Mouse (Mus musculus) cerebellum, postnatal 25 days (tissue): ENCODE results near the gene Tspan8.
A peak's percentile ranks its signal among the peaks of the same experiment; 100 is the strongest.
"Not testable (repeated sequence)": the region's sequence is repeated elsewhere in the genome, so short reads cannot be mapped to it uniquely, and the experiment has no call there.

ENCODE experiments used
- DNase-seq, 2 experiments: peaks; one replicate each; pipeline ENCODE4 v3.0.0; 2021; ENCODE audit warnings: mixed read lengths in 2 of 2

The Tspan8 gene

DNA sequence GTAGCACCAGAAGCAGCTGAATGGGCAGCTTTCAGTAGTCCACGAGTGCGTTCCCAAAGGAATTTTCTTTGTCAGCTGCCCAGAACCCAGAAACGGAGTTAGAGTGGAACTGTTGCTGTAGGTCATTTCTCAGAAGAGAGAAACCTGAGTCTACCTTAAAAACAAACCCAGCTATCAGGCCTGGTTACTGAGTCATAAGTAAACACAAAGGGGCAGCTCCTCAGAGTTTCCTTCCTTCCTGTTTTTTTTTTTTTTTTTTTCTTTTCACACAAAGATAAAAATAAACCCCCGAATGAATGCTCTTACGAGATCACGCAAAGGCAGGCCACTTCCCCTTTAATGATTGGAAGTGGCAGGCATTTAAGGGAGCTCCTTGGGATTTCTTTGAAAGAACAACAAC, at the start of gene Tspan8:
Gene Tspan8 (plus strand): TSS at position 322 of the 400 bp plus-strand sequence.
- no peak for DNase-seq

DNA sequence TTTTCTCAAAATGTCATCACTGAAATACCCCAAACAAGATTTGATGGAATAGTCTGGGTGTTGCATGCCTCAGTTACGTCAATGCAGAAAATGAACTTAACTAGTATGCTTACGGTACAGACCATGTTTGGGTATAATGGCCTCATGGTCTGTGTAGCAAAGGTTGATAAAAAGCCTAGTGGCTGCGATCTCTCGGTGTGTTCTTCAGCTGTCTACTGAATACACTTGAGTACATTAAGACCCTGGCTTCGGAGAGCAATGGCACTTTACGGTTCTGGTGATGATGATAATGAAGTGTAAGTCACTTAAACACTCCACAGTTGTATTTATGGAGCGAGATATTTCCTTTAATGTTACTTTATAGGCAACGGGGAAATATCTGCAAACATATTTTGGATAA, 46.6 kb upstream of the Tspan8 start:
- DNase-seq: no peak

DNA sequence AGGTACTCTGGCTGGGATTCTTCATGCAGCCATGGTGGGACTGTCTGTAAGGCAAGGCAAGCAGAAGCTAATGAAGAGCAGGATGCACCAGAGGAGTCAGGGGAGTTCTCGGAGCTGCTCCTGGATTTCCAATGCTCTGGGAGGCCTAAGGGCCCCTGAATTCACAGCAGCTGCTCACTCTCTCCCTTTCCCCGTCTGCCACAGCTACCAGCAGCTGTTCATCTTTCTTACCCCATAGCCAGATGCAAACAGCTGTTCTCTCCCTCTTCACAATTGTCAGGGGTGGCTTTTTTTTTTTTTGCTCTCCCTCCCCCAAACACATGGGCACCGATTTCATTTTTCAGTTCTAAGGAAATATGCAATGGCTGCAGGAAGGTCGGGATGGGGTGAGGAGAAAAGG, 42.2 kb upstream of the Tspan8 start:
- DNase-seq: no peak

DNA sequence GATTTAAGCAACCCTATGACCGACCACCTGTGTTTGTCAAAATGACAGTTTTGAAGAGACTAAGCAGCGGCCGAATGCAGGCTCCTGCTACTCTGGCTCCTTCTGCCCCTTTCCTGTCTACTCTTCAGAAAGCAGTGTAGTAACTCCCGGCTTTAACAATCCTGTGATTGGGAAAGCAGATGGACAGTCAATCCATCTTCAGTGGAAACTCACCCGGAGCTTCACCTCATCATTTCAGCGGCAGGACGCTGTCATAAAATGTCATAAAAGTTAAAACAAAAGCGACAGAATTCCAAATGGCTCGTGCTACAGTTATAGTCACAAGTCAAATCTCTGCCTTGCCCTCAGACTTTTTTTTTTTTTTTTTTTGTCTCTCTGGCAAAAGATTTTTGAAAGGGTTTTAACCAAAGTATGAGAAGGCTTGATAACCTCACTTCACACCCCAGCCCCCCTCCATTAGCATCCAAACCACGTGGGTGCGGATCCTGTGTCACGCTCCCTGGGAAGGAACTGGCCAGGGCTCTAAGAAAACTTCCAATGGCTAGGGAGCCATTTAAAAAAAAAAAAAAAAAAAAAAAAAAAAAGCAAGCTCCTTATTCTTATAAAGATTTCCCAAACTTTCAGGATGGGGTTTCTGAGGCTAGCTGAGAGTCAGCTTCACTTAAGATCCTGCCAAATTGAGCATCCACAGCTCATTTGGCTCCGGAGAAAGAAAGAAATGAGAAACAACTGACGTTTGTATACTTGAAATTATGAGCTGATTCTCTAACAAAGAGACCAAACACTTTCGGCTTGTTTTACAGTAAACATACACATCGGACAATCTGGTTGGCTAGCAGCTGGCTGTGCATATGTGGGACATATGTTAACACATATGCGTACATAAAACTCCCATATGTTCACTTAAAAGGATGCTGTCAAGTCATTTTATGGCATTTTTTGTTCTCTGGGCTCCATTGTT, 40.4 kb upstream of the Tspan8 start:
- DNase-seq: no peak

DNA sequence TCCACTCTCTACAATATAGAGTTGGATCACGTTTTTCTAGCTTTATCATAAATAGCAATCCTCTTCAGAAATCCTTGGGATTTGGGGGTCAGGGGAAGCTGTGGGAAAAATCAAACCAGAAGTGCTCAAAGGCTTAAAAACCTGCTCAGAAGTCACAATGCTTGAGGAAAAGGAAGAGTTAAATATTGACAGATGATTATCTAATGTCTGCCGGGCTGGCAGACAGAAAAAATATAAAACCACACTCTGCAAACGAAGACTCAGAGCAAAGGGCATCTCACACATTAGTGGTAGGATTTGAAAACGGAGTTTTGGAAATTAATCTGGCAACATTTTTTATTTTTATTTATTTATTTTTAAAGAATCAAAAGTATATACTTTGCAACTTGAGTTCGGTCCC, 39.3 kb upstream of the Tspan8 start:
- no peak for DNase-seq

DNA sequence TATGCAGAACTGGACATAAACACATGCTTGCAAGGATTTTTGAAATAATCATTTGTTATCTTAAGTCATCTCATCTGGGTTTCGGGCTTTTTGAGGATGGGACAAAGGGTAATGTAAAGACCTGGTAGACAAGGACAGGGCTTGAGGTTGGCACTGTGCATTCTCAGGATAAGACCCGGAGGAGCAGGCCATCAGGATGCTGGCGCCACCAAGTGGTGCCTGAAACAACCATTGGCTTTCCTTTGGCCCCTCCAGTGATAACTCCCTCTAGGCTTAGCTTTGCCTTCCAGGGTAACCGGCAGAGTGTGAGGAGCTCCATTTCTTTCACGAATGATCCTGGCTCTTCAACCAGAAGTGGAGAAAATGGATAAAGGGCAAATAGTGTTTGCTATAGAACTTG, 38.0 kb upstream of the Tspan8 start:
- peak; percentile 8 to 26 for DNase-seq

DNA sequence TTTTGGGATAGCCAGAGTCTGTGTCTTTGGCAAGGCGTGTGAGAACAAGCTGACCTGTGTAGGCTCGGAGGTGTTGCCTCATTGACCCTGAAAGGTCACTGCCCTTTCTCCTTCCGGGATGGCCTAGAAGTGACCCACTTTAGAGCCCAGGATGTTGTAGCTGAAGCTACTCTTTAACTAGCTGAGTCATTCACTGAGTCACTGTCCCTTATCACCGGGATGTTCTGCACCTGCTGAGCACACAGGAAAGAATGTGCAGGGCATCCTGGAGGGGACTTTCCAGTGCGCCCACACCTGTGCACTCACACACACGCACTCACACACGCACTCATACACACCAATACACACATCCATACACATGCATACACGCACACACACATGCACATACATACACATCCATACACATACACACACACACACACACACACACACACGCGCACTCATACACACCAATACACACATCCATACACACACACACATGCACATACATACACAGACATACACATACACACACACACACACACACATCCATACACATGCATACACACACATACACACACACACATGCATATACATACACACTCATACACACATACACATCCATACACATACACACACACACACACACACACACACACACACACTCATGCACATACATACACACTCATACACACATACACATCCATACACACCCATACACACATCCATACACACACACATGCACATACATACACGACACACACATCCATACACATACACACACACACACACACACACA, 36.2 kb upstream of the Tspan8 start:
- no peak for DNase-seq

DNA sequence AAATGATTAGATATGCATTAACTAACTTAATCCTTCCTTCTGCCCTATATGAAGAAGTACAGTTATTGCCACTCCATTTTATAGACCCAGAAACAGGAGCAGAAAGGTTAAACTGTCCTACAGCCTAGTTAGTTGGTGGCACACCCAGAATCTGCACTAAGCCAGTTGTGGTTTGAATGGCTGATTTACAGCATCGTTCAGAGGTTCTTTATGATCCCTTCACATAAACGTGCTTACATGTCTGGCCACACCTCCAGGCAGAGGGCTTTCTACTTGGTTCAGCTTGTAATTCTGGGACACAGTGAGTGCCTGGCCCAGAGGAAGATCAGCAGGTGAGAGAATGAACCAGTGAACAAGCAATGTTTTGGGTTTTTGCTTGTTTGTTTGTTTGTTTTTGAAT, 33.4 kb upstream of the Tspan8 start:
- DNase-seq: no peak

DNA sequence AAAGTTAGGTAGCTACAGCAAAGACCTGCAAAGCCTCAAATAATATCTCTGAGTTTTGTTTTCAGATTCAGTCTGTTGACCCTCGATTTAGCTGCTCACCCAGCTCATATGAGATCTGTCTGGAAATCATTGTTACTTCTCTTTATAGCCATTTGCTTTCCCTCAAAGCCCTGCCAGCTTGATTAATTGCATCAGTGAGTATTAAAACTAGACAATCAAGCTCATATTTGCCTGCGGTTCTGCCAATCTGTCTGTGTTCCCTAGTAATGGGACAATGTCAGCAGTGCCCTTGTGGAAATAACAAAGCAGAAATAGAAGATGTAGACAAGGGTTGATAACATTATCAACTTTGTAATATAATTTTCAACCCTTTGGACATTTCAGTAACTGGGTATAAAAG, 25.8 kb upstream of the Tspan8 start:
- DNase-seq: no peak

DNA sequence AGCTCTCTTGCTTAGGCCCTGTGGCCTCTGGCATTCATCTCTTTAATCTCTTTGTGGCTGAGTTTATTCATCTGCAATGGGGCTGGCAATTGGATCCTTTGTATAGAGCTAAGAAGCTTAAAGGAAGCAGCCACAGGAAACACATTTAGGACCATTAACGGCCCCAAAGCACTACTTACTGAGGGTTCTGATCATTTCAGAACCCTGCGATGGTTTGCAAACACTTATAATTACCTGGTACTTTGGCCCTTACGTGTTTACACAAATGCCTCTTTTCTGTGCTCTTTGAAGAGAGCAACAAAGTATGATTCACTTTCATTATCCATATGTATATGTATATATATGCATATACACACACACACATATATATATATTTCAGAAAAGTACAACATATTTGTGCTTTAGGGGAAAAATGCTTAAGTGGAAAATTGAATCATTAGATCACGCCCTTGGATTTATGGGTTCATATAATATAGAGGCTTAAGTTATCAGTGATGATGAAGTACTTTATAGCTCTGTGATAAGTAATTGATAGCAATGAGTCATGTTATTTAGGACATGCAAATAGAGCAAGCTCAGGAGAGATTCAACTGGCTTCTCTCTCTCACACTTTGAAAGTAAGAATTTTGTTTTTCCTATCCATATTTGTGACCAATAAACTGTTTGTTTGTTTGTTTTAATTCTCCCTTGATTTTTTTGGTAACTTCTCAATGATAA, 20.4 kb upstream of the Tspan8 start:
- DNase-seq: no peak

DNA sequence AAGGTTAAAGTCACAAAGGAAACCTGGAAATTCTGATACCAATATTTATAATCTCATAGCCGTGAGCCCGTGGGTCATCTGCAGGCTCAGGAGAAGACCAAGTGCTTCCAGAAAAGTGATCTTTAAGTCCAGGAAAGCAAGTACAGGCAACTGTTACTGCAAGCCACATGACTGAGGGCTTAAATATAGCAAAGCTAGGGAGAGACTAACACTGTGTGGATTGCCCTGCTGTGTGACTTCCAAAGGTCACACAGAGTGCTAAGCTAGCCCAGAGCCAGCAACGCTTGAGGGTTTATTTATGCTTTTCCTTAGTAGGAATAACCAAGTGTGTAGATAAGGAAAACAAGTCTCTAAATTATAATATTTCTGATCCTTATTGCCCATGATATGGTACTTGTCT, 15.2 kb upstream of the Tspan8 start:
- no peak for DNase-seq

DNA sequence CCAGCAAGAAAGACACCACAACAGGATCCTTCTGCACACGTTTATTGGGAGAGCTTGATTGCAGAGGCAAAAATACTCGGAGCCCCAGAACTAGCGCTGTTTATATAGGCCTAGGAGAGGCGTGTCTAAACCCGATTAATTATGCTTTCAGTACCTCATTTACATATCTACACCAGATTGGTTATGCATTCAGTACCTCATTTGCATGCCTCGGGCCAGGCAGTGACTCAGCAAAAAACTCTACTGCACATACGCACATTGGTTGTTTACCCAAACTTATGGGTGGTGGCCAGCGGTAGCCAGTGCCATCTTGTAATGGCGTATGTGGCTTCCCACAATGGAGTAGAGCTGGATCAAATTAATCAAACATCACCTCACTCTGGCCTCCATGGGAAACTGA, 13.6 kb upstream of the Tspan8 start:
- not testable (repeated sequence) for DNase-seq

DNA sequence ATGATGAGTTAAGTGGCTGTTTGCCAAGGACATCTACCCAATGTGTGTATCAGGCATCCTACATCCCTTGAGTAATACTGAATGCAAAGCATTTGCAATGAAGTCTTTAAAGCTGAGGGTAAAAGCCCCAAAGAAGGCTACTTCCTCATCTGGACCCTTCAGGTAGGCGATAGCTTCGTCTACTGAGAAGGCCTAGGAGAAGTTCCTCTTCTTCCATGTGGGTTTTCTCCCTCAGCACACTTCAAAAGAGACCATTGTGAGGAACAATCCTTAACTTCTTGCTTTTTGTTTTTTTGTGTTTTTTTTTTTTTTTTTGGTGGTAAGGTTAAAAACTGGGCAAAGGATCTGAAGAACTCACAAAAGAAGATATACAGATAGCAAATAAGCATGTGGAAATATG, 12.9 kb upstream of the Tspan8 start:
- no peak for DNase-seq

DNA sequence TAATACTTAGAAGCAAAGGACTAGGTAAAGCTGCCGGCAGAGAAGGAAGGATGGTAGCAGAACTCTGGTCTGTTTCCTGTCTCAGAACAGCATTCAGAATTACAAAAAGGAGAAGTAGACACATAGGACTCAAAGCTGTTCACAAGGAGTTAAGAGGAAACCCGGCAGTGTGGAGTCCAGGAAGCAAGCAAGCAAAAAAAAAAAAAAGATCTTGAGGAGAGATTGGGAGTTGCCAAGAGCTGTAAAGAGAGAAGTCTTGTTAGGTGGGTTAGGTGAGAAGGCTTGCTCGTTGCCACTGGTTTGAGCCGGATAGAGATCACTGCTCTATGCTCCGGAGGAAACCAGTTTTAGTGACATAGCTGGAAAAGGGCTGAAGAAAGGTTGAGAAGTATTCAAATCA, 10.6 kb upstream of the Tspan8 start:
- no peak for DNase-seq

DNA sequence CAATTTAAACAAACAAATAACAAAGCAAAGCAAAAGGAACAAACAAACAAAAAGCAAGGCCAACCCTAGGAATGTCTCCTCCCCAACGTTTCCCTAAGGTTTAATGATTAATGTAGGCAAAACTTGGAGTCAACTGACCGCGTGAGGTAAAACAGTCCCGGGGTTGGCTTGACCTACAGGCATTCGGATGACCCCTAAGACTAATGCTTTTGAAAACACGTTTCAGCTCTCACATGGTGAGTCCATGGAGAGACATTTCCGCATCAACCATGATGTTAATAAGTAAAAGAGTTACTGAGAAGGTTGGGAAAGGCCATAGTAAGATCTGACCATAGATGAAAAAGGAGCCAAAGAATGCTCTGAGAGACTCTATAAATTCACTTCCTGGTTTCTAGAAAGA, 7.5 kb upstream of the Tspan8 start:
- no peak for DNase-seq

DNA sequence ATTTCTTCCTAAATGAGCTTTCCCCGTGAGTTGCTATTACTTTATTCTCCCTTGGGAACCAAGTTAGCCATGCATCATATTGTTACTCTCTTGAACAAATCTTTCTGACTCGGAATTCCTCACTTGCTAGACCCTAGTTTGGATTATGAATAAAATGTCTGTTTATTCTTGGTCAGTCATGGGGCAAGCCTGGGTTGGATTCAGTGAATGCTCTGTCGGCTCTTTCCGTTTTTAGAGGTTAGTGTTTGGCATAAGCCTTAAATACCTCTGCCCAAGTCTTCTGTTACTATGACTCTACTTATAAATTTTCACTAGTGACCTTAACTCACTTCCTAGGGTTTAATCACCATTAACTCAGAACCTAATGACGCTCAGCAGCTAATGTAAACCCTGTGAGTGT, 5.1 kb upstream of the Tspan8 start:
- DNase-seq: no peak

DNA sequence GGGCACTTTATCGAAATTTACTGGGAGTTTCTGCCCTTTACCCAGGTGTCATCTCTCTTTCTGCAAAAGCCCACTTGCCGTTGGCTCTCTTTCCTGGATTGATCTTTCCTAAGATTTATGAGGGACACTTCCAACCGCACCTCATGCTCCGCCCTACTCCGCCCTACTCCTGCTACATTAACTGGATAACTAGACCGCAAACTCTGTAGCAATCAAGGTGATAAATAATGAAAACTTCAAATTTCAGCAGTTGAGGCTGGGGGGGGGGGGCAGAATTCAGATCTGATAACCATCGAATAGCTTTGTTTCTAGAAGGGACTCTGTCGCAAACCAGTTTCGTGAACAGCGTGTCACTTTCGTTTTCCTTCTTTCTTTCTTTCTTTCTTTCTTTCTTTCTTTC, 1.8 kb upstream of the Tspan8 start:
- DNase-seq: no peak

DNA sequence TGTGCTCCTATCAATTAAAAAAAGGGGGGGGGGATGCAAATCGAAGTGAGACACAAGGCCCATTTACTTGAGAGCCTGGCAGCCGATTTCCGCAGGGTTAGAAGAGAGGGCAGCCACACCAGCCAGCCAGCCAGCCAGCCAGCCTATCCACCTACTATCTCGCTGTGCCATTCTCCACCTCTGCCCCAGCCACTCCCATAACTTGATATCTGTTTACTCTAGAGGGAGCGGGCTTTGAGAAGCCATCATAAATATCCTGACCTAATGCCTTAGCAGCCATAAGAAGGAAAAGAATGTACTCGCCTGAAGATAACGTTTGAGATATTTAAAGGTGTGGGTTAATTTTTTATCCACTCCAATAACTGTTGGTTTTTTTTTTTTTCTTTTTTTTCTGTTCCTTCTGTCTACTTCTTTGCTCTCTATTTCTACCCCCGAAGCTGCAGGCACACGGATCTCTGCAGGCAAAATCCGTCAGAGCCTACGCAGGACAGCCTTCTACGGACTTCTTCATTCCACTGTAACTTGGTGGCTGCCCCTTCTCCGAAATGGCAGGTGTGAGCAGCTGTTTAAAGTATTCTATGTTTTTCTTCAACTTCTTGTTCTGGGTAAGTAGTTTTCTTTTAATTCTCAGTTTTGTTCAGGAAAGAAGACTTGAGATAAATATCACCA, 558 bp downstream of the Tspan8 start:
- no peak for DNase-seq

DNA sequence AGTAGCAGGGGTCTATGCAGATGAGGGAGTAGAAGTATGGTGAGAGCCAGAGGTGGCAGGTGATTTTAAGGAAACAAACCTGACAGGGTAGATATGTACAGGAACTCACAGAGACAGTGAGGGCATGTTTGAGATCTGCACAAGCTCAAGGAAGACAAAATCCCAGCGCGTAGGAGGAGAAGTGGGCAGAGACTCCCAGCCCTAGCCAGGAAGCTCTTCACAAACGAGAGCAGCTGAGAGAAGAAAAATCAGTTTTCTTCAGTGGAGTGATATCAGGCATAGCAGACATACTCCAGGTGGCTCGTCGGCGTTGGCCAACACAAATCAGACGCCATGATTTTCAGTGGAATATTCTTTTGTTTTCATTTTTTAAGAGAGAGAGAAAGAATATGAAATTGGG, 8.7 kb downstream of the Tspan8 start:
- DNase-seq: no peak

DNA sequence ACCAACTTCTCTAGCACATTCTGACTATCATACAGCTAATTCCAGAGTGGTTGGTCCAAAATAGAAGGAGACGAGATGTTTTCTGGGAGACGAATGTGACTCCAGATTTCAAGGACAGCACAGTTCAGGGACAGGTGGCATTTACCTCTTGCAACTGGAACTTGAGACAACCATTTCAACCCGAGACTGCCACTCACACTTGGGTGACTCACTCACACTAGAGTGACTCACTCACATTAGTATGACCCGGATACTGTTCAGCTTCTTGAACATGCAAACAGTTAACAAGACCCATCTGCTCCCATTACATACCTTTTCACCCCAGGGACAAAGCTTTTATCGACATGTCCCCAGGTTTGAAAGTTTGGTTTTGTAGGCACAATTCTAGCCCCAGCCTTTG, 12.2 kb downstream of the Tspan8 start:
- no peak for DNase-seq

DNA sequence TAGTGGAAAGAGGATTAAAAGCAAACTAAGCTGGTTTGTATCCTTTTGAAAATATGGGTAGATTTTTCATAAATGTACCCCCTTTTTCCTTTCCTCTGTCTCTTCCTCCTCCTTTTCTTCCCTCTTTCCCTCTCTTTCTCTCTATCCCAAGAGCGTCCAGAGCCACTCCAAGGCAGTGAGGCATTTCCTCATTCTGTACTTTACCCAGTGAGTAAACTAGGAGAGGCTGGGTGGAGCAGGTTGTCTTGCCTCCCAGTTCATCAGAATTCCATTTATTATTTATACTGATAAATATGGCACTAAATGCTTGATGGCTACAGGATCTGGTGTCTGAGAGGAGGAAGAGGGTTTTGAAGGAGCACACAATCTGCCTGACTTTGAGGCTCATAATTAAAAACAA, 13.1 kb downstream of the Tspan8 start:
- no peak for DNase-seq

DNA sequence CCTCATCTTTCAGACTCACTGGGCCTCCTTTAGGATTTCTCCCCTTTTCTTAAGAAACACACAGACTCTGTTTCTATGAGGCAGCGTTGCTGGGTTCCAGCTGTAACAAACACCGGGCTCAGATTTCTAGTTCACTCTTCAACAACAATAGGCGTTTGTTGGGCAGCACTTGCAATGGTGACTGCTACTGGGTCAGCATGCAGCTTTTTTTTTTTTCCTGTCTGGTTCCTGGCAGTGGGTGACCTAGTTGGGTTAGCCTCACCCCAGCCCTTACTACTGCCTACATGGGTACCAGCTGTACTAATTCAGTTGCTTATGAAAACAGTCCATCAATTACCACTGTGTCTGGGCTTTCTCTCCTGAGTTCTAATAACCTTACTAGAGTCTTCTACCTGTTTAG, 14.1 kb downstream of the Tspan8 start:
- no peak for DNase-seq

DNA sequence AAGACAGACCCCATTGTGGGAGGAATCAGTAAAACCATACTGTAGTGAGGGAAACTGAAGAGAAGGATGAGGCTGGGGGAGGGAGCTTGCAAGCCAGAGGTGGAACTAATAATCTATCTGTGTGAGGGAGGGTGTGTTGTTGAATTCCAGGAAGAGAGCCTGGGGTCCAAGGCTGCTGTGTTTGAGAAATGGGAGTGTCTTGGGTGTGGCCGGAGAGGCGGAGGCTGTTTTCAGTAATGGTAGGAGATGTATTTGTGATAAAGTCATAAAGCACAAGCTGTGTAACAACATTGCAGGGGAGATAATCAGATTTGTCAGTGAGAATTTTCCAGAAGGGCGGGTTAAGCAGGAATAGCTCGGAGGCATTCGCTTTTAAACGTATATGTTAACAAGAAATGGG, 17.4 kb downstream of the Tspan8 start:
- no peak for DNase-seq
